Mouse (Mus musculus) CH12.LX (cell line): Measurements from ENCODE around the gene Tnnt1. TPM values are rescaled to one million over a fixed set of nuclear protein-coding genes. Genes with fewer than 3 reads are reported as not detected.
"Not testable (repeated sequence)": the region's sequence is repeated elsewhere in the genome, so short reads cannot be mapped to it uniquely, and the experiment has no call there.

ENCODE experiments used
- DNase-seq: peaks from one replicate; pipeline ENCODE4 v3.0.0-alpha.2; 2013; ENCODE audit errors: extremely low read depth
- H3K27ac ChIP-seq: 2 replicates; pipeline ENCODE4 v1.5.1; 2012; ENCODE audit warnings: low read depth, mild to moderate bottlenecking, control low read depth, moderate library complexity; ENCODE audit not compliant: insufficient read depth
- H3K27me3 ChIP-seq: replicated peaks from 2 replicates; pipeline ENCODE3; 2012; ENCODE audit warnings: inconsistent platforms
- H3K36me3 ChIP-seq, 2 experiments: replicated peaks in 1 of 2; 2 replicates each; pipeline versions ENCODE3 to v1.6.1; 2012; ENCODE audit warnings: inconsistent platforms in 1 of 2, low read length in 1 of 2, mild to moderate bottlenecking in 1 of 2, mixed read lengths in 1 of 2, moderate library complexity in 1 of 2; ENCODE audit not compliant: control insufficient read depth in 1 of 2, insufficient read depth in 1 of 2
- H3K4me1 ChIP-seq, 2 experiments: 2 replicates each; pipeline ENCODE4 v1.6.1; 2012; ENCODE audit warnings: inconsistent platforms in 1 of 2, moderate library complexity in 1 of 2; ENCODE audit not compliant: insufficient read depth in 2 of 2, control insufficient read depth in 1 of 2
- H3K4me2 ChIP-seq: 2 replicates; pipeline ENCODE4 v1.6.1; 2012; ENCODE audit warnings: low read depth, mild to moderate bottlenecking, control low read depth; ENCODE audit not compliant: poor library complexity, insufficient read depth, severe bottlenecking
- H3K4me3 ChIP-seq, 3 experiments: fragments of 150-350 bp in 1 of 3; sonication (generic) in 1 of 3; replicated peaks in 1 of 3; 2 replicates each; pipeline versions ENCODE3 to v1.5.1; 2011 to 2012; ENCODE audit warnings: low read depth in 2 of 3, low read length in 2 of 3, mild to moderate bottlenecking in 2 of 3, moderate library complexity in 2 of 3, control low read depth in 1 of 3, improper control_type of control experiment in 1 of 3, inconsistent platforms in 1 of 3, mixed read lengths in 1 of 3; ENCODE audit not compliant: poor library complexity in 1 of 3
- H3K79me2 ChIP-seq: replicated peaks from 2 replicates; pipeline ENCODE4 v1.6.1; 2012; ENCODE audit warnings: mild to moderate bottlenecking, moderate library complexity; ENCODE audit not compliant: control insufficient read depth, poor library complexity, insufficient read depth, severe bottlenecking; ENCODE audit errors: extremely low read depth
- H3K9ac ChIP-seq: 2 replicates; pipeline ENCODE4 v1.6.1; 2012; ENCODE audit warnings: low read depth, mild to moderate bottlenecking, control low read depth, moderate library complexity; ENCODE audit not compliant: insufficient read depth
- H3K9me3 ChIP-seq: replicated peaks from 2 replicates; pipeline ENCODE3; 2012; ENCODE audit warnings: low read length, inconsistent platforms, mixed read lengths
- CHD2 ChIP-seq: IDR thresholded peaks from 2 replicates; pipeline ENCODE4 v1.6.1; 2011; ENCODE audit warnings: low read length, improper control_type of control experiment
- CTCF ChIP-seq, 2 experiments: IDR thresholded peaks in 1 of 2; conservative IDR thresholded peaks in 1 of 2; 2 replicates each; pipeline ENCODE4 v1.5.1; 2011 to 2012; ENCODE audit warnings: low read depth in 2 of 2, low read length in 2 of 2, improper control_type of control experiment in 1 of 2, inconsistent platforms in 1 of 2, mild to moderate bottlenecking in 1 of 2, moderate library complexity in 1 of 2
- HCFC1 ChIP-seq: IDR thresholded peaks from 2 replicates; pipeline ENCODE4 v1.6.1; 2012; ENCODE audit warnings: low read depth, mild to moderate bottlenecking, inconsistent platforms, low read length, improper control_type of control experiment
- JUN ChIP-seq: IDR thresholded peaks from 2 replicates; pipeline ENCODE4 v1.6.1; 2011; ENCODE audit warnings: low read depth, mild to moderate bottlenecking, low read length, improper control_type of control experiment, moderate library complexity; ENCODE audit not compliant: insufficient read depth
- MAX ChIP-seq: IDR thresholded peaks from 2 replicates; pipeline ENCODE4 v1.6.1; 2011; ENCODE audit warnings: low read length, improper control_type of control experiment
- MEF2A ChIP-seq: IDR thresholded peaks from 2 replicates; pipeline ENCODE4 v1.6.1; 2014; ENCODE audit warnings: low read depth, mild to moderate bottlenecking, inconsistent platforms, low read length, improper control_type of control experiment, borderline replicate concordance
- MYC ChIP-seq: IDR thresholded peaks from 2 replicates; pipeline ENCODE4 v1.6.1; 2011; ENCODE audit warnings: low read depth, mild to moderate bottlenecking, improper control_type of control experiment, low read length
- NRF1 ChIP-seq: IDR thresholded peaks from 2 replicates; pipeline ENCODE4 v1.6.1; 2014; ENCODE audit warnings: low read depth, mild to moderate bottlenecking, inconsistent platforms, low read length, improper control_type of control experiment, moderate library complexity
- PAX5 ChIP-seq: IDR thresholded peaks from 2 replicates; pipeline ENCODE4 v1.6.1; 2012; ENCODE audit warnings: low read length, inconsistent platforms, mixed read lengths
- RAD21 ChIP-seq: IDR thresholded peaks from 2 replicates; pipeline ENCODE4 v1.6.1; 2011; ENCODE audit warnings: low read depth, mild to moderate bottlenecking, low read length, improper control_type of control experiment, moderate library complexity
- RCOR1 ChIP-seq: conservative IDR thresholded peaks from 2 replicates; pipeline ENCODE4 v1.6.1; 2012; ENCODE audit warnings: low read depth, mild to moderate bottlenecking, inconsistent platforms, low read length, improper control_type of control experiment
- SIN3A ChIP-seq: IDR thresholded peaks from 2 replicates; pipeline ENCODE4 v1.6.1; 2012; ENCODE audit warnings: low read length, improper control_type of control experiment, inconsistent platforms
- SMC3 ChIP-seq: IDR thresholded peaks from 2 replicates; pipeline ENCODE4 v1.6.1; 2011; ENCODE audit warnings: low read depth, low read length, improper control_type of control experiment
- ZKSCAN1 ChIP-seq: IDR thresholded peaks from 2 replicates; pipeline ENCODE4 v1.6.1; 2012; ENCODE audit warnings: low read depth, inconsistent platforms, low read length, improper control_type of control experiment, borderline replicate concordance
- ZMIZ1 ChIP-seq: IDR thresholded peaks from 2 replicates; pipeline ENCODE4 v1.6.1; 2012; ENCODE audit warnings: low read depth, mild to moderate bottlenecking, inconsistent platforms, low read length, improper control_type of control experiment
- dilution Hi-C: fragments of 300-500 bp; cut with MboI; formaldehyde crosslinking; loops from 2 replicates; pipeline ENCODE4 v1.14.3; 2020; ENCODE audit warnings: low sequenced_read_pairs; ENCODE audit not compliant: extremely low pct_unique_long_range_greater_than_20kb, extremely low pct_ligation_motif_present
- in situ Hi-C: fragments of 300-500 bp; cut with MboI; formaldehyde crosslinking; loops from 3 replicates; pipeline ENCODE4 v1.14.3; 2019; ENCODE audit warnings: low sequenced_read_pairs, low pct_ligation_motif_present, low pct_unique_long_range_greater_than_20kb, mixed read lengths
- polyA plus RNA-seq: library from polyadenylated mRNA; unstranded; fragments of >175 nt; gene quantifications from 2 replicates; pipeline ENCODE4 v1.2.1, GENCODE M21; 2012; ENCODE audit warnings: low read depth; ENCODE audit not compliant: insufficient read length
- total RNA-seq, 2 experiments: library from RNA; depleted of rRNA; stranded (reverse); fragments of 300-350 nt in 1 of 2; fragments of >200 nt in 1 of 2; gene quantifications; 2 replicates each; pipeline ENCODE4 v1.2.3; 2012 to 2014

Gene Tnnt1
- total and polyA plus RNA-seq, 3 experiments: 0.30 to 0.36 TPM; not detected in 1

DNA sequence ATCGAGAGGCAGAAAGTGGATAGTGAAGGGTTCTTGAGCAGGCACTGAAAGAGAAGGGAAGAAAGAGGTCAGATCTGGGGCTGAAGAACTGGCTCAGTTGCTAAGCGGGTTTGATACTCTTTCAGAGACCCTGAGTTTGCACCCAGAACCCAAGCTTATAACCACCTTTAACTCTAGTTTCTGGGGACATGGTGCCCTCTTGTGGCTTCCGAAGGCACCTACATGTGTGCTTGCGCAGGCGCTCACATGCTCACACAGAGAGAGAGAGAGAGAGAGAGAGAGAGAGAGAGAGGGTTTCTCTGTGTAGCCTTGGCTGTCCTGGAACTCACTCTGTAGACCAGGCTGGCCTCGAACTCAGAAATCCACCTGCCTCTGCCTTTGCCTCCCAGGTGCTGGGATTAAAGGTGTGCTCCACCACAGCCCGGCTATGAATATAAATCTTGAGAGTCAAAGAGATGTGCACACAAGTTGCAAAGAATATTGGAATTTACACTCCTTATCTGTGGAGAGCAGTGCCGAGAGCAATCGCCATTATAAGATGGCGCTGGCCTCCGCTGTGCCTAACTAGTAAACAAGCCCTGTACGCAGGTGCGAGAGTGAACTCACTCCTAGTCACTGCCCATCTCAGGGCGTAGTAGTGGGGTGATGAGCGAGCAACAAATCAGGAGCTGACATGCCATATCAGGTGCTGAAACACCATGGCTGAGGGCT lies 8.2 kb upstream of the Tnnt1 start, which contains the start of gene Tnni3:
Gene Tnni3 (minus strand): TSS at position 18 of the 711 bp plus-strand sequence.
- H3K4me3 ChIP-seq, in situ Hi-C loops, H3K36me3 ChIP-seq, H3K4me2 ChIP-seq, H3K79me2 ChIP-seq, H3K9ac ChIP-seq, H3K9me3 ChIP-seq, dilution Hi-C loops, H3K27me3 ChIP-seq, H3K27ac ChIP-seq: not testable (repeated sequence)
- TF ChIP-seq CTCF (conservative IDR thresholded peaks at IDR 0.05 in 1 of 2, IDR thresholded peaks at IDR 0.05 in 1 of 2; ENCODE audit: low read depth in 2 of 2, low read length in 2 of 2) (peak; percentile 34 to 71; a peak in 2 of 4 replicates), RAD21 (peak; percentile 71), SMC3 (peak; percentile 42), NRF1 (peak; percentile 27; the same call in 1 of the 2 replicates)
- H3K4me1 ChIP-seq: peaks cover 7 to 12% of the 10 kb centered on the region in 2 experiments
- DNase-seq: peak; percentile 61

GRCm38 (mm10) chr7:4523205-4524130 lies 7.3 kb upstream of the Tnnt1 start:
- no peaks in the 10 kb centered on the region for H3K79me2 ChIP-seq
- in situ Hi-C loops (no loop called here), dilution Hi-C loops (no loop called here)
- H3K4me1 ChIP-seq: peaks cover 8 to 14% of the 10 kb centered on the region in 2 experiments
- TF ChIP-seq MYC (no peak), MAX (no peak), ZKSCAN1 (no peak), RCOR1 (no peak), MEF2A (no peak), SMC3 (no peak), SIN3A (no peak), PAX5 (no peak), ZMIZ1 (no peak), JUN (no peak), CHD2 (no peak), HCFC1 (no peak)
- no peaks in the 10 kb centered on the region for H3K9me3 ChIP-seq
- H3K27me3 ChIP-seq: no peaks in the 10 kb centered on the region
- H3K36me3 ChIP-seq: no peaks in the 10 kb centered on the region
- H3K4me3 ChIP-seq: no peak overlapping the region
- H3K9ac ChIP-seq: no peak overlapping the region
- no peak overlapping the region for H3K27ac ChIP-seq
- no peak for DNase-seq
- no peak overlapping the region for H3K4me2 ChIP-seq
